Mouse (Mus musculus) midbrain, embryonic 14.5 days (tissue): Measurements from ENCODE around the gene Mapk8ip3. TPM values are rescaled to one million over a fixed set of nuclear protein-coding genes. Genes with fewer than 3 reads are reported as not detected.

ENCODE experiments used
- ATAC-seq: fragments of 200-750 bp; cut with Nextera tagmentation; 2 replicates; pipeline ENCODE4 v1.8.0; 2017; ENCODE audit warnings: moderate number of reproducible peaks, moderate library complexity; ENCODE audit not compliant: low FRiP score, low TSS enrichment
- DNase-seq: peaks from one replicate; pipeline ENCODE4 v3.0.0-alpha.2; 2015
- H3K27ac ChIP-seq: fragments of 300-500 bp; sonication (generic); replicated peaks from 2 replicates; pipeline ENCODE4 v1.5.1; 2014; ENCODE audit warnings: mild to moderate bottlenecking, low read depth, low read length, moderate library complexity
- H3K27me3 ChIP-seq: fragments of 300-500 bp; sonication (generic); 2 replicates; pipeline ENCODE4 v1.6.1; 2014; ENCODE audit warnings: low read length, control low read depth, mixed read lengths; ENCODE audit not compliant: control insufficient read depth, insufficient read depth
- H3K36me3 ChIP-seq: fragments of 300-500 bp; sonication (generic); 2 replicates; pipeline ENCODE4 v1.6.1; 2014; ENCODE audit warnings: low read length, control low read depth; ENCODE audit not compliant: control insufficient read depth, insufficient read depth
- H3K4me1 ChIP-seq: fragments of 300-500 bp; sonication (generic); 2 replicates; pipeline ENCODE4 v1.6.1; 2014; ENCODE audit warnings: mild to moderate bottlenecking, antibody characterized with exemption, low read length, control low read depth; ENCODE audit not compliant: control insufficient read depth, insufficient read depth
- H3K4me2 ChIP-seq: fragments of 300-500 bp; sonication (generic); 2 replicates; pipeline ENCODE4 v1.6.1; 2014; ENCODE audit warnings: mild to moderate bottlenecking, low read length, moderate library complexity
- H3K4me3 ChIP-seq: fragments of 300-500 bp; sonication (generic); replicated peaks from 2 replicates; pipeline ENCODE4 v1.5.1; 2014; ENCODE audit warnings: low read depth, low read length
- H3K9ac ChIP-seq: fragments of 300-500 bp; sonication (generic); replicated peaks from 2 replicates; pipeline ENCODE4 v1.6.1; 2014; ENCODE audit warnings: mild to moderate bottlenecking, low read length, moderate library complexity
- H3K9me3 ChIP-seq: fragments of 300-500 bp; sonication (generic); 2 replicates; pipeline ENCODE4 v1.6.1; 2016; ENCODE audit warnings: low read length, control low read depth, mixed read lengths; ENCODE audit not compliant: control insufficient read depth
- WGBS: fragments of 180-500 bp; shearing (Covaris S2); extraction: QIAGEN DNeasy Blood & Tissue Kit; methylation state at CpG from one replicate; pipeline ENCODE4 v1.1.7; 2014; 5-methylcytosine and 5-hydroxymethylcytosine counted together
- polyA plus RNA-seq: library from polyadenylated mRNA; unstranded; fragments of >200 nt; fragmentation: Nextera tagmentation; extraction: Ambion mirVana; gene quantifications from 2 replicates; pipeline ENCODE4 v1.2.1, GENCODE M21; 2014

Mapk8ip3 gene
- polyA plus RNA-seq, 1 experiment from 2014 or later = 86.1 TPM

DNA sequence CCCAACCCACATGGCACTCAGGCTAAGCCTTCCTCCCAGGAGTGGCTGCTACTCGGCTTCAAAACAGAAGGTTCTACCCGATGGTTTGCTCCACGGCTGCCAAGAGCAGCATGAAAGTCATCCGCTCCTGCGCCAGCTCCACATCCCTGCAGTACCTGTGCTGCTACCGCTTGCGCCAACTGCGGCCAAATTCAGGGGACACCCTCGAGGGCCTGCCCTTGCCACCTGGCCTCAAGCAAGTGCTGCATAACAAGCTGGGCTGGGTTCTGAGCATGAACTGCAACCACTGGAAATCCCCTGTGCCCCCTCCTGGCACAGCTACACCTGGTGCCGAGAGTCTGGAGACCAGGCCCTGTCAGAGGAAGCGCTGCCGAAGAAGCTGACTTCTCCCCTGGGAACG, 45.5 kb downstream of the Mapk8ip3 start:
- Histone ChIP-seq H3K27ac (no peak overlapping the region), H3K36me3 (peaks cover 57% of the 10 kb centered on the region), H3K9me3 (no peaks in the 10 kb centered on the region), H3K4me2 (no peak overlapping the region), H3K27me3 (no peaks in the 10 kb centered on the region), H3K9ac (no peak overlapping the region), H3K4me3 (no peak overlapping the region), H3K4me1 (peaks cover 29% of the 10 kb centered on the region)
- WGBS = 89% methylated on average over 13 of the region's 13 CpGs
- DNase-seq = no peak
- ATAC-seq = no peak

DNA sequence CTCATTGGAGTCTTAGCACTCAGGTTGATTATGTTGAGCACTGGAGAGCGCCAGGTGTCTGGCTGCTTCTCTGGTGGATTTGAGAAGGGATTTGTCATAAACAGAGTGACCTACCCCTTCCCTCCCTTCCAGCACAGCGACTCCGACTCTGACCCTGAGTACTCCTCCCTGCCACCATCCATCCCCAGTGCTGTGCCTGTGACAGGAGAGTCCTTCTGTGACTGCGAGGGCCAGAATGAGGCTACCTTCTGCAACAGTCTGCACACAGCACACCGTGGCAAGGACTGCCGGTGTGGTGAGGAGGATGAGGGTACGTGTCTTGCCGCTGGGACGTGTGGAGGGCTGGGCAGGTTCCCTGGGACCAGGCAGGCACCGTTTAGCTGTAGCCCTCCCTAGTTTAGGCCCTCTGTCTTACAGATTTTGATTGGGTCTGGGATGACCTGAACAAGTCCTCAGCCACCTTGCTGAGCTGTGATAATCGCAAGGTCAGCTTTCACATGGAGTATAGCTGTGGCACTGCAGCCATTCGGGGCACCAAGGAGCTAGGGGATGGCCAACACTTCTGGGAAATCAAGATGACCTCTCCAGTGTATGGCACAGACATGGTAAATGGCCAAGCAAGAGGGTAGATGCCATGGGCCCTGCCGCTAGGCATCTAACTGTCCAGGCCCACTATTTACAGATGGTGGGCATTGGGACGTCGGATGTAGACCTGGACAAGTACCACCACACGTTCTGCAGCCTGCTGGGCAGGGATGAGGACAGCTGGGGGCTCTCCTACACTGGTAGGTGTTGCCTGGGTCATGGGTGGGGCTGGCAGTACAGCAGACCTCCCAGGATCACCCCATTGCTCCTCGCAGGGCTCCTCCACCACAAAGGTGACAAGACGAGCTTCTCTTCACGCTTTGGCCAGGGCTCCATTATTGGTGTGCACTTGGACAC, 46.4 kb downstream of the Mapk8ip3 start:
- no peak for ATAC-seq
- WGBS = 87% methylated on average over 19 of the region's 19 CpGs

DNA sequence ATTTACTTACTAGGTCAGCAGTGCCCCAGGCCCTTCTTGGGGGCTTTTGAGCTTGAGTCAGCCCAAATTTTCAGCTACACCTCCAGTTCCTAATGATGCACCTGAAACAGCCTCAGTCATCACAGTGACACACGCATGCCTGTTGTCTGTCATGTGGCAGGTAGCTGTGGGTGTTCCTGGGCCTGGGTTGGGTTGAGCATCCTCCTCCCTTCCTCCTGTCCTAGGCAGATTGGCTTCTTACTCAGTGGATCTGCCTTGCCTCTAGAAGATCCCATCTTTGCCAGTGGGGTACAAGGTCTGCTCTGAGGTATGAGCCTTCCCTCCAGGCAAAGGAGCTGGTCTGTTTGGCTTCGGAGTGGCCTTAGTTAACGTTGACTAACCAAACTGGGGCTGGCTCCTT, 47.9 kb downstream of the Mapk8ip3 start:
- WGBS = 92% methylated on average over 3 of the region's 3 CpGs
- ATAC-seq = no peak

More for the DNA sequence above, 46.4 kb downstream of the Mapk8ip3 start:
- no peak overlapping the region for H3K27ac ChIP-seq
- H3K9ac ChIP-seq = no peak overlapping the region
- DNase-seq = no peak
- H3K4me1 ChIP-seq = peaks cover 24% of the 10 kb centered on the region
- no peaks in the 10 kb centered on the region for H3K27me3 ChIP-seq
- peaks cover 57% of the 10 kb centered on the region for H3K36me3 ChIP-seq
- no peaks in the 10 kb centered on the region for H3K9me3 ChIP-seq
- H3K4me2 ChIP-seq = no peak overlapping the region
- no peak overlapping the region for H3K4me3 ChIP-seq

DNA sequence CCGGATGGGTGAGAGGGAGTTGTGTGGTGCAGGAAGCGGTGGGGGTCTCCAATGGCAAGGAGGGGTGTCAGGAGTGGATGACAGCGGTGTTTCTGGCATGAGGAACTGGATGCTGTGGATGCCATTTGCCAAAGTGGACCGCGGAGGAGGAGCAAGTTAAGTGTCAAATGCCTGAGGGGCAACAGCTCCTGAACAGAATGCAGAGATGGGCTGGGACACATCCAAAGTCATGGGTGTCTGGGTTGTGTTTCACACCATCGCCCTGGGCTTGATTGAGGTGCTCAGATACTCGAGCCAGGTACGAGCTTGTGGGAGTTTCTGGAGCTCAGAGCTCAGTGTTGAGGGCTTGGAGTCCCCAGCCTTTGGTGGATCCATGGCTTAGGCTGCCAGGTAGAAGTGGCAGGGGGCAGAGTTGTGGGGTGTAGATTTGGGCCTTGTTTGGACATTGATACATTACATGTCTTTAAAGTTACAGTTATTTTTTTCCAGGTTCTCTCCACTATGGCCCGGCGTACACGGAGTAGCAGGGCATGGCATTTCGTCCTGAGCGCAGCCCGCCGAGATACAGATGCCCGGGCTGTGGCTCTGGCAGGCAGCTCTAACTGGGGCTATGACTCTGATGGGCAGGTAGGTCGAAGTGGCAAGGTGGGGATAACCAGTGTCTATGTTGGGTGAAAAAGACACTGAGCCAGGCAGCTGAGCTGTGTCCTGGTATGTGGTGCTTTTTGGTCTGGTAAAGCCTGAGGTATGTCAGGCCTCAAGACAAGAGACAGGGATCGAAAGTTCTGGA, 49.3 kb downstream of the Mapk8ip3 start:
- WGBS = 70% methylated on average over 18 of the region's 18 CpGs
- H3K4me2 ChIP-seq = peak overlapping the region; percentile 80
- peaks cover 57% of the 10 kb centered on the region for H3K36me3 ChIP-seq
- no peak for DNase-seq
- no peaks in the 10 kb centered on the region for H3K9me3 ChIP-seq
- H3K9ac ChIP-seq = peak overlapping the region; percentile 80
- no peaks in the 10 kb centered on the region for H3K27me3 ChIP-seq
- no peak overlapping the region for H3K27ac ChIP-seq
- H3K4me3 ChIP-seq = peak overlapping the region; percentile 88
- H3K4me1 ChIP-seq = peaks cover 19% of the 10 kb centered on the region
- no peak for ATAC-seq

More for the DNA sequence above, 47.9 kb downstream of the Mapk8ip3 start:
- peaks cover 20% of the 10 kb centered on the region for H3K4me1 ChIP-seq
- peaks cover 57% of the 10 kb centered on the region for H3K36me3 ChIP-seq
- no peak overlapping the region for H3K9ac ChIP-seq
- DNase-seq = no peak
- no peaks in the 10 kb centered on the region for H3K27me3 ChIP-seq
- H3K4me3 ChIP-seq = no peak overlapping the region
- H3K4me2 ChIP-seq = no peak overlapping the region
- no peaks in the 10 kb centered on the region for H3K9me3 ChIP-seq
- no peak overlapping the region for H3K27ac ChIP-seq

DNA sequence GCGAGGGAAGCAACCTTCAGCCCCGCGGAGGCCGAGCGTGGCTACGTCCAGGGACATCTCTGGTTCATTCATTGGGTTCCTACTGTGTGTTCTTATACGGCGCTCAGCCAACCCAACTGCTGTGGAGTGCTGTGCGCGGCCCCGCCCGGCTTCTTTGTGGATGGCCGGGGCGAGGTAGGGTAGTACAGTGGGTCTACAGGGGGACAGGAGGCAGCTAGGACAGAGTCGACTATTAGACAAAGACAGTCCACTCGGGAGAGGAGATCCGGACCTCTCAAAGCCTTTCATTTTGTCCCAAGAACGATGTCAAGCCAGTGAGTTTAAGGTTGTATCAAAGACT, 49.9 kb downstream of the Mapk8ip3 start:
- 1% methylated on average over 18 of the region's 18 CpGs for WGBS
- Histone ChIP-seq H3K4me1 (peaks cover 19% of the 10 kb centered on the region), H3K4me2 (peak overlapping the region; percentile 80), H3K9me3 (no peaks in the 10 kb centered on the region), H3K36me3 (peaks cover 56% of the 10 kb centered on the region), H3K4me3 (peak overlapping the region; percentile 88), H3K27me3 (no peaks in the 10 kb centered on the region), H3K9ac (peak overlapping the region; percentile 80), H3K27ac (peak overlapping the region; percentile 70)
- no peak for DNase-seq
- peak; percentile 29; the same call in 1 of the 2 replicates for ATAC-seq

DNA sequence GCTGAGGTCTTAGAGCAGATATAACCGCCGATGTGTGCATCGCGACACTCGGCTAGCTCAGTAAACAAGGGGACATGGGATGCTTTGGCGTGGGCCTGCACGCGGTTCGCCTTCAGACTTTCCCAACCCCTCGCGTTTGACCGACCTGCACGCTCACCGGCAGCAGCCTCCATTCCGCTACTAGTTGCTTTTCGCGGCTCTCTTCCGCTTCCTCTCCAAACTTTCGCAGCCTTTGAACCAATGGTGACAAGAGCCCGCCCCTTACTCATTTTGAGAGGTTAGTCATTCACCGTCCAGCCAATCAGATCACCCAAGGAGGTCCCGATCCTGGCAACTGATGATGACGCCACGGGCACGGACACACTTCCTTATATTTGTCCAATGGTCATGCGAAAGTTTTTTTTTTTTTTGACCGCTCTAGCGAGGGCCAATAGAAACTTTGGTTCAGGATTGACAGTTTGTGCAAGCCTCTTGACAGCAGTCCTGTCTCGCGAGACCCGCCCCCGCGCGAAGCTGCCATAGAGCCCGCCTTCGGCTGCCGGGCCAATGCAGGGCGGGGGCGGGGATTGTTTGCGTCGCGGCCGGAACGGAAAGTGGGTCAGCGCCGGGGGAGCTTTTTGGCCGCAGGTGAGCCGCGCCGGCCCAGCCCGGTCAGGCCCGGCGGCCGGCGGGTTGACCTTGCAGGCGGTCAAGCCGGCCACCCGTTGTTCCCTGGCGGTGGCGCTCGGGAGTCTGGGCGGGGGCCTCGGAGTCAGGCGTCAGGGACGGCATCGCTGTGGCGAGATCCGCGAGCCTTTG, 50.4 kb downstream of the Mapk8ip3 start, which contains the start of the genes Nubp2 and Spsb3:
TSS of gene Nubp2 (minus strand) at position 216 of the 798 bp plus-strand sequence.
TSS of gene Spsb3 (plus strand) at position 510 of the 798 bp plus-strand sequence.
- peaks cover 19% of the 10 kb centered on the region for H3K4me1 ChIP-seq
- peak within 1 kb of the TSS; percentile 80 for H3K9ac ChIP-seq
- WGBS = under 1% methylated on average over 69 of the region's 69 CpGs
- H3K36me3 ChIP-seq = peaks cover 51% of the 10 kb centered on the region
- no peaks in the 10 kb centered on the region for H3K27me3 ChIP-seq
- DNase-seq = peak; percentile 99
- peak; percentile 95 for ATAC-seq
- H3K9me3 ChIP-seq = no peaks in the 10 kb centered on the region
- H3K27ac ChIP-seq = peak within 1 kb of the TSS; percentile 70
- H3K4me2 ChIP-seq = peak within 1 kb of the TSS; percentile 80
- H3K4me3 ChIP-seq = peak within 1 kb of the TSS; percentile 88

DNA sequence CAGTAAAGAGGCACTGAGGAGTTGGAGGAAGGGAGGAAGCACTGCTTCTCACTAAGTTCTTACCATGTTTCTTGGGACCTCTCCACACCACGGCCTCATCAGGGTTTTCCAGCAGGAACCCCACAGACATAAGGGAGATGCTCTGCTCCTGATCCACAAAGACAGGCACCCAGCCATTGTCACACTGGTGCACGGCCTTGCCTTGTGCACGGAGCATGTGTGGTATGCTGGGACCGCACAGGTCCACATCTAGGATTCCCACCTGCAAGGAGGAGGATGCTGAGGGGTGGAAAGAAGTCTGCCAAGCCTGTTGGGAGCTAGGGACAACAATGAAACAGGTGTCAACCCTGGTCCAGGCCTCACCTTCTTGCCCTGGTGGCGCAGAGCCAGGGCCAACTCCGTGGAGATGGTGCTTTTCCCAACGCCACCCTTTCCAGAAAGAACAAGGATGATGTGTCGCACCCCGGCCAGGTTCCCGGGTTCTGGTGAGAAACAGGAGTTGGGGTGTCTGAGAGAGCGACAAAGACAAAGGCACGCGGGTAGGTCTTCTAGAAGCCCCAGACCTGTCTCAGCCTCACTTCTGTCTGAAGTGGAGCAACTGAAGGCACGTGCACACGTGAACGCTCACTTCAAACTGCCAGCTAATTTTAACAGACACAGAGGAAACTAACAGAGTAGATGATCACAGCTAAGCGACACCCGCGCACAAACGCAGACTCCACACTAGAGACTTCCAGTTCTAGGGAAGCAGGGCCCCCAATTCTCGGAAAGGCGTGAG, 51.2 kb downstream of the Mapk8ip3 start:
- Histone ChIP-seq H3K9ac (peak overlapping the region; percentile 49; the same call in 1 of the 2 replicates), H3K4me3 (peak overlapping the region; percentile 88), H3K27ac (no peak overlapping the region), H3K36me3 (peaks cover 43% of the 10 kb centered on the region), H3K9me3 (no peaks in the 10 kb centered on the region), H3K4me1 (peaks cover 19% of the 10 kb centered on the region), H3K27me3 (no peaks in the 10 kb centered on the region), H3K4me2 (peak overlapping the region; percentile 69)
- DNase-seq (no peak), ATAC-seq (no peak)
- 26% methylated on average over 22 of the region's 22 CpGs for whole genome bisulfite sequencing
